Mouse (Mus musculus) small intestine, adult 10 weeks (tissue): ENCODE results near the gene Gm21541. TPM values are rescaled to one million over a fixed set of nuclear protein-coding genes. Genes with fewer than 3 reads are reported as not detected.

Source experiments
- polyA plus RNA-seq: library from polyadenylated mRNA; stranded (reverse); fragments of 350-450 nt; fragmentation: Illumina TruSeq; extraction: RNeasy Lipid Tissue Mini Kit (QIAGEN cat#74804); gene quantifications from one replicate; pipeline ENCODE4 v1.2.3, GENCODE M21; 2014; ENCODE audit warnings: low replicate concordance

Gene Gm21541
- polyA plus RNA-seq, result not detected

DNA sequence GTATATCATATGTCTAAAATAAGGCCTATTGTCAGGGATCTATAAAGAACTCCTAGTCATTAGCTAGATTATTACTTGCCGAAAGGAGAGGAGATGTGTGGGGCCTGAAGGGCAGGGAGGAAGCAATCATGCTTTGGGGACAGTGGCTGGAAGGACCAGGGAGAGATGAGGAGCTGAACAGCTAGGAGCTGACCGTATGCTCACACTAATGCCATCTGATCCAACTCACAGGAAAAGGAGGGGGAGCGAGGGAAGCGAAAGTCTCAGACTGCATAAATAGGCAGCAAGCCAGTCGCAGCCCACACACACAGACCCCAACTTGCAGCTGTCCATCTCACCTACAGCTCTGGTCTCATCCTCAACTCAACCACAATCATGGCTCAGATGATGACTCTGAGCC lies at the start of gene Gm21541:
Gm21541 (plus strand) TSS at position 301 of the 400 bp plus-strand sequence.

DNA sequence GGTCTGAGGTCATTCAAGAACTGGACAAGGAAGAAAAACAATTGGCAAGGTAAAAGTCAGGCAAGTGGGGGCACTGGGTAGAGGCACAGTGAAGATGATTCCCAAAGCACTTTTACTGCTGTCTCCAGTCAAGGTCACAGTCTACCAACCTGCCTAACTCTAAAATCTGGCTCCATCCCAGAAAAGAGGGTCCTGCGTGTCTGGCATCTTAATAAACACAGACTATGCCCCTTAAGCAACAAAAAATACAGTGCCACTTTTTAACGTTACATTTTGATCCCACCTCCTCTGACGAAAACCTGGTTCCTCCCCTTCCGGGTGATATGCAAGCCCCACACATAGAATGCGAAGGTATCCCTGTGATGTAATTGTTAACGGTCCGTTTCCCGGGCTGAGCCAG lies 37.9 kb downstream of the Gm21541 start, which contains the start of gene Gm20878:
Gm20878 (plus strand) TSS at position 301 of the 400 bp plus-strand sequence.

Other genes starting within 250 kb of the Gm21541 start
- gene Cntfr, start 206.5 kb upstream of the Gm21541 start, polyA plus RNA-seq, result not detected
- 3.2 TPM for gene Il11ra1, start 203.6 kb upstream of the Gm21541 start, polyA plus RNA-seq
- not detected for gene Rpp25l, start 190.1 kb upstream of the Gm21541 start, polyA plus RNA-seq
- 29.6 TPM for gene Dctn3, start 180.4 kb upstream of the Gm21541 start, polyA plus RNA-seq
- gene Arid3c, start 172.5 kb upstream of the Gm21541 start, polyA plus RNA-seq, result not detected
- gene Galt, start 148.4 kb upstream of the Gm21541 start, polyA plus RNA-seq, result 0.85 TPM
- 13.3 TPM for gene Sigmar1, start 147.5 kb upstream of the Gm21541 start, polyA plus RNA-seq
- gene Ccl27a, start 129.4 kb upstream of the Gm21541 start, polyA plus RNA-seq, result 3.6 TPM
- 0.71 TPM for gene Gm20878, start 38.0 kb downstream of the Gm21541 start, polyA plus RNA-seq
- 0.11 TPM for gene Fam205a4, start 62.4 kb downstream of the Gm21541 start, polyA plus RNA-seq
- gene Gm21093, start 131.1 kb downstream of the Gm21541 start, polyA plus RNA-seq, result not detected
- not detected for gene Gm3893, start 187.6 kb downstream of the Gm21541 start, polyA plus RNA-seq
- not detected for gene Gm13304, start 211.2 kb downstream of the Gm21541 start, polyA plus RNA-seq
- not detected for gene Gm13306, start 249.8 kb downstream of the Gm21541 start, polyA plus RNA-seq